Mouse (Mus musculus) lung, adult 2 months (tissue): Measurements from ENCODE around the gene Olfr105-ps.

ENCODE experiments used
- CTCF ChIP-seq: fragments of 200-500 bp; IDR thresholded peaks from 2 replicates; pipeline ENCODE4 v1.5.1; 2011; ENCODE audit warnings: mild to moderate bottlenecking, low read length, control low read depth; ENCODE audit not compliant: insufficient read depth
- POLR2A ChIP-seq: fragments of 200-500 bp; IDR thresholded peaks from 2 replicates; pipeline ENCODE4 v1.6.1; 2011; ENCODE audit warnings: low read depth, mild to moderate bottlenecking, control low read depth, low read length, borderline replicate concordance; ENCODE audit errors: extremely low read depth

DNA sequence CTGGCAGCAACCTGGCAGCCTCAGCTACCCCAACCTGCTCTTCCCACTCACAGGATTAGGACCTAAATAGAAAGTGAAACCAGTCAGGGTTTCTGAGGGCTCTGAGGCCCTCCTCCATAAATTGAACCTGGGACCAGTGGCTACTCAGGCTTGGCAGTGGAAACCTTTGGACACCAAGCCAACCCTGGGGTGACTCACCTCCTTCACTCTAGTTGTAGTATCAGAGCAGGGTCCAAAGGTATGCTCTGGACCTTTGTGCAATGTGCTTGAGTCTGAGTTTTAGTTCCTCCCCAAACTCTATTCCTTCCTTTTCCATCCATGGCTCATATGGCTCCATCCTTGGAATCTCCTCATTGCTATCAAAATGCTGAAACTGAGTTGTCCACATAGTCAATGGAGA lies 34.5 kb downstream of the Olfr105-ps start:
- no peak for TF ChIP-seq POLR2A
- TF ChIP-seq CTCF: no peak
